Mouse (Mus musculus) heart, adult 2 months (tissue): ENCODE data around the gene Perm1.

ENCODE experiments used
- CTCF ChIP-seq: fragments of 200-600 bp; IDR thresholded peaks from 2 replicates; pipeline ENCODE4 v1.8.1; 2022; ENCODE audit warnings: antibody characterized with exemption, mild to moderate bottlenecking, moderate library complexity
- EP300 ChIP-seq: fragments of 200-500 bp; IDR thresholded peaks from 2 replicates; pipeline ENCODE4 v1.6.1; 2011; ENCODE audit warnings: low read depth, low read length, control low read depth; ENCODE audit not compliant: insufficient read depth
- POLR2A ChIP-seq: fragments of 200-500 bp; IDR thresholded peaks from 2 replicates; pipeline ENCODE4 v1.6.1; 2011; ENCODE audit warnings: mild to moderate bottlenecking, low read depth, low read length, control low read depth; ENCODE audit not compliant: insufficient read depth

GRCm38 (mm10) chr4:156249567-156249966 lies 33.9 kb downstream of the Perm1 start:
- no peak for TF ChIP-seq CTCF
- no peak for TF ChIP-seq POLR2A
- no peak for TF ChIP-seq EP300
